Mouse (Mus musculus): ENCODE measurements around the gene Cfap97.

DNA sequence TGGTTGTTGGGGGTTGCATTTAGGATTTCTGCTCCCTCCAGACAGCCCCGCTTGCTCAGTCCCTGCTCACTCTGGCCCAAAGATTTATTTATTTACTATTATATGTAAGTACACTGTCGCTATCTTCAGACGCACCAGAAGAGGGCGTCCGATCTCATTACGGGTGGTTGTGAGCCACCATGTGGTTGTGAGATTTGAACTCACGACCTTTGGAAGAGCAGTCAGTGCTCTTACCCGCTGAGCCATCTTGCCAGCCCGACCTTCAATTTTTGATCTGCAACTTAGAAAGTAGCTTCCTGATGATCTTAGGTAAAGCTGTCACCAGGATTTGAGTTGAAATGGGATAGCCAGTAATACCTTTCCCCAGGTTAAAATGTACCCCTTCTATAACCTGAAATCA, 1.8 kb upstream of the Cfap97 start:
- TF ChIP-seq PAX5 (IDR thresholded peaks at IDR 0.05; ENCODE audit: low read length) (no peak), NELFE (IDR thresholded peaks at IDR 0.05; ENCODE audit: low read depth, low read length) (no peak), HCFC1 (IDR thresholded peaks at IDR 0.05; ENCODE audit: low read depth, low read length) (no peak), MAFK (IDR thresholded peaks at IDR 0.05; ENCODE audit: insufficient replicate concordance, low read length) (no peak)
